Comparison of ENCODE assay signal across 20 mouse cellular contexts in the genomic region with DNA sequence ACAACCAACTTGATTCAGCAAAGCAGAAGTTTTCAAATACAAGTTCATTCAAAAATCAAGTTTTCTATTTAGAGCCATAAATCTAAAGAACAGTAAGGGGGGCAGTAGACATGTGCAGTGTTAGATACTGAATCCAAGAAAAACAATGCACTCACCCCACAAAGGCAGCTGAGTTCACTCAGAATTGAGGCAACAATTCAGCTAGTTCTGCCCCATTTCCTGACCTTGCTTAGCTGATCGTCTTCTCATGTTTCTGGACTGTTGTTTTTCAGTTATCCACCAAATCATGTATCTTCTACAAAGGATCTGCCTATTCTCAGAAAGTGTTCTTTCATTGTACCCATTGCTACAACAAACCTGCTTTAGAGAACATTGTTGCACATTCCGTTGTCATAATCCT. TPM values are rescaled to one million over a fixed set of nuclear protein-coding genes. Genes with fewer than 3 reads are reported as not detected.
DNase-seq lines count a peak whose midpoint lies in the region; ATAC-seq and TF ChIP-seq lines count a peak whose summit lies in the region.
"Had no signal": no experiment of that assay in that cellular context is flagged by ENCODE, and none has a peak within 500 bp of the region (broad histone marks: within the 10 kb centered on the region; RNA-seq: fewer than 3 reads in every experiment).

No protein-coding gene starts in this region.

- no peak overlapping the region for H3K4me3 ChIP-seq in heart, embryonic 12.5 days
- H3K4me3 ChIP-seq in kidney, embryonic 15.5 days (replicated peaks): no peak overlapping the region
- no peak overlapping the region for H3K4me3 ChIP-seq in lung, embryonic 14.5 days (ENCODE audit: low read depth, low read length)
- no peak overlapping the region for H3K4me3 ChIP-seq in lung, adult 2 months (replicated peaks; ENCODE audit: extremely low read depth, low read depth, low read length)
- H3K4me3 ChIP-seq: embryonic facial prominence, embryonic 12.5 days; forebrain, embryonic 12.5 days; hindbrain, embryonic 10.5 days; hindbrain, embryonic 15.5 days had no signal

- no peak overlapping the region for H3K4me2 ChIP-seq in heart, embryonic 12.5 days
- no peak overlapping the region for H3K4me2 ChIP-seq in kidney, embryonic 15.5 days
- H3K4me2 ChIP-seq in lung, embryonic 14.5 days: no peak overlapping the region
- H3K4me2 ChIP-seq: embryonic facial prominence, embryonic 12.5 days; forebrain, embryonic 12.5 days; hindbrain, embryonic 15.5 days had no signal

- no peaks in the 10 kb centered on the region for H3K36me3 ChIP-seq in heart, embryonic 12.5 days
- no peaks in the 10 kb centered on the region for H3K36me3 ChIP-seq in kidney, embryonic 15.5 days
- no peaks in the 10 kb centered on the region for H3K36me3 ChIP-seq in lung, embryonic 14.5 days (ENCODE audit: insufficient read depth)
- H3K36me3 ChIP-seq: embryonic facial prominence, embryonic 12.5 days; forebrain, embryonic 12.5 days; G1E; hindbrain, embryonic 10.5 days; hindbrain, embryonic 15.5 days had no signal

- TF ChIP-seq CTCF in lung, embryonic 14.5 days (IDR thresholded peaks at IDR 0.05; ENCODE audit: low read depth): no peak
- TF ChIP-seq CTCF in lung, adult 2 months (IDR thresholded peaks at IDR 0.05; ENCODE audit: insufficient read depth, low read length): no peak

- TF ChIP-seq POLR2A in lung, adult 2 months (IDR thresholded peaks at IDR 0.05; ENCODE audit: borderline replicate concordance, extremely low read depth, low read depth, low read length): no peak

- WGBS in heart, embryonic 12.5 days: 55% methylated on average over 2 of the region's 2 CpGs
- 42% methylated on average over 2 of the region's 2 CpGs for WGBS in kidney, embryonic 15.5 days
- WGBS in lung, embryonic 14.5 days: 53% methylated on average over 2 of the region's 2 CpGs
- 67% methylated on average over 2 of the region's 2 CpGs for WGBS in lung, adult 2 months

- ATAC-seq in heart, embryonic 12.5 days (ENCODE audit: insufficient number of reproducible peaks, low FRiP score): no peak
- ATAC-seq in kidney, embryonic 15.5 days (replicated peaks; ENCODE audit: low FRiP score): peak; percentile 79; the same call in 1 of the 2 replicates
- no peak for ATAC-seq in lung, embryonic 14.5 days (ENCODE audit: insufficient read depth)
- ATAC-seq: CD4-positive, CD25-positive, alpha-beta regulatory T cell, adult 4 months; forebrain, embryonic 16.5 days had no signal

- no peaks in the 10 kb centered on the region for H3K9me3 ChIP-seq in heart, embryonic 12.5 days (replicated peaks)
- H3K9me3 ChIP-seq in kidney, embryonic 15.5 days (replicated peaks): no peaks in the 10 kb centered on the region
- H3K9me3 ChIP-seq in lung, embryonic 14.5 days (ENCODE audit: low read depth, low read length): no peaks in the 10 kb centered on the region
- H3K9me3 ChIP-seq: embryonic facial prominence, embryonic 12.5 days; forebrain, embryonic 12.5 days; G1E; hindbrain, embryonic 10.5 days; hindbrain, embryonic 15.5 days had no signal

- no peak overlapping the region for H3K27ac ChIP-seq in heart, embryonic 12.5 days (ENCODE audit: poor library complexity, severe bottlenecking)
- H3K27ac ChIP-seq in kidney, embryonic 15.5 days: no peak overlapping the region
- no peak overlapping the region for H3K27ac ChIP-seq in lung, embryonic 14.5 days (ENCODE audit: low read depth)
- H3K27ac ChIP-seq: embryonic facial prominence, embryonic 12.5 days; forebrain, embryonic 12.5 days; hindbrain, embryonic 10.5 days; hindbrain, embryonic 15.5 days had no signal

- H3K27me3 ChIP-seq in heart, embryonic 12.5 days (replicated peaks): no peaks in the 10 kb centered on the region
- H3K27me3 ChIP-seq in kidney, embryonic 15.5 days: peaks cover 16% of the 10 kb centered on the region; the same call in 1 of the 2 replicates
- H3K27me3 ChIP-seq in lung, embryonic 14.5 days (ENCODE audit: insufficient read depth, low read length): no peaks in the 10 kb centered on the region
- H3K27me3 ChIP-seq: embryonic facial prominence, embryonic 12.5 days had no signal

- no peaks in the 10 kb centered on the region; the same call in 1 of the 2 replicates for H3K4me1 ChIP-seq in heart, embryonic 12.5 days (replicated peaks)
- no peaks in the 10 kb centered on the region for H3K4me1 ChIP-seq in kidney, embryonic 15.5 days
- no peaks in the 10 kb centered on the region for H3K4me1 ChIP-seq in lung, embryonic 14.5 days (ENCODE audit: insufficient read depth)
- H3K4me1 ChIP-seq in lung, adult 2 months (ENCODE audit: control insufficient read depth, insufficient read depth, low read length): no peaks in the 10 kb centered on the region
- H3K4me1 ChIP-seq: embryonic facial prominence, embryonic 12.5 days; forebrain, embryonic 12.5 days; hindbrain, embryonic 10.5 days; hindbrain, embryonic 15.5 days had no signal

- peak; percentile 1 for DNase-seq in heart, adult 8-10 months (ENCODE audit: low spot score)
- DNase-seq in kidney, postnatal 25 days: no peak
- DNase-seq in lung, embryonic 14.5 days: peak; percentile 5
- DNase-seq in lung, adult 2 months: no peak
- no peak for DNase-seq in frontal cortex, postnatal 10 days (ENCODE audit: low spot score in 2 of 2)
- DNase-seq: adrenal gland, postnatal 14 days; B cell, adult 2 months; cerebellum, adult 11-12 months; cerebellum, adult 9-10 months; cerebellum, postnatal 25 days; gastrocnemius, postnatal 14 days had no signal

- H3K9ac ChIP-seq in heart, embryonic 12.5 days: no peak overlapping the region
- no peak overlapping the region for H3K9ac ChIP-seq in kidney, embryonic 15.5 days
- H3K9ac ChIP-seq in lung, embryonic 14.5 days: no peak overlapping the region
- H3K9ac ChIP-seq: embryonic facial prominence, embryonic 12.5 days; forebrain, embryonic 12.5 days; hindbrain, embryonic 15.5 days had no signal

RNA-seq across cellular contexts. Expression of gene Col4a6, which starts 58.6 kb away (rescaled TPM):
- total RNA-seq in heart, adult 8-10 months (2022): 1 to 10 TPM; 1.4 to 2.0 (median 1.8) TPM
- 12.8 and 13.3 TPM in 2 replicates for polyA plus RNA-seq in heart, embryonic 12.5 days (2016; fragmentation: Nextera tagmentation; extraction: Ambion mirVana)
- polyA plus RNA-seq in kidney, embryonic 15.5 days (2015; fragmentation: Nextera tagmentation; extraction: Ambion mirVana): 2.2 and 2.4 TPM in 2 replicates
- polyA plus RNA-seq in lung, embryonic 14.5 days (2014; fragmentation: Nextera tagmentation; extraction: Ambion mirVana): 6.9 and 7.8 TPM in 2 replicates
- 5.0 and 7.3 TPM in 2 replicates for polyA plus RNA-seq in lung, adult 2 months (2012; rRNA removed)
- total RNA-seq: G1E had no signal
- polyA plus RNA-seq: CD4-positive, CD25-positive, alpha-beta regulatory T cell, adult 4 months; G1E had no signal

RNA-seq across cellular contexts. Expression of gene Col4a5, which starts 59.9 kb away (rescaled TPM):
- total RNA-seq in heart, adult 8-10 months (2022): 10 to 100 TPM; 16.8 to 21.1 (median 18.4) TPM
- 72.1 and 76.3 TPM in 2 replicates for polyA plus RNA-seq in heart, embryonic 12.5 days (2016; fragmentation: Nextera tagmentation; extraction: Ambion mirVana)
- 19.9 and 22.6 TPM in 2 replicates for polyA plus RNA-seq in kidney, embryonic 15.5 days (2015; fragmentation: Nextera tagmentation; extraction: Ambion mirVana)
- 32.0 and 32.7 TPM in 2 replicates for polyA plus RNA-seq in lung, embryonic 14.5 days (2014; fragmentation: Nextera tagmentation; extraction: Ambion mirVana)
- polyA plus RNA-seq in lung, adult 2 months (2012; rRNA removed): 22.8 and 28.0 TPM in 2 replicates
- total RNA-seq: G1E had no signal
- polyA plus RNA-seq: CD4-positive, CD25-positive, alpha-beta regulatory T cell, adult 4 months; G1E had no signal

Comparison
In these comparisons a context has a peak if more than half of its experiments do, and no peak if none do; other contexts are left out.
1. DNase-seq: peak in heart, adult 8-10 months (single experiment) and lung, embryonic 14.5 days (single experiment); none in kidney, postnatal 25 days (0 of 2), lung, adult 2 months (single experiment) and frontal cortex, postnatal 10 days (0 of 2).